Mouse (Mus musculus) myocyte (in vitro differentiated cells): ENCODE results near the gene Taf10.

Source experiments
- CEBPB ChIP-seq: IDR thresholded peaks from 2 replicates; pipeline ENCODE4 v1.6.1; 2011; ENCODE audit warnings: mild to moderate bottlenecking, moderate library complexity; ENCODE audit not compliant: poor library complexity, insufficient read depth, severe bottlenecking
- POLR2A ChIP-seq: IDR thresholded peaks from one replicate; pipeline ENCODE4 v1.6.1; 2011; ENCODE audit warnings: low read depth, mild to moderate bottlenecking, control low read depth, moderate library complexity; ENCODE audit not compliant: insufficient read length
- REST ChIP-seq: IDR thresholded peaks from one replicate; pipeline ENCODE4 v1.6.1; 2011; ENCODE audit warnings: mild to moderate bottlenecking, control low read depth, moderate library complexity; ENCODE audit not compliant: insufficient read depth, insufficient read length
- USF1 ChIP-seq: IDR thresholded peaks from one replicate; pipeline ENCODE4 v1.6.1; 2011; ENCODE audit warnings: low read depth, mild to moderate bottlenecking, control low read depth, moderate library complexity

DNA sequence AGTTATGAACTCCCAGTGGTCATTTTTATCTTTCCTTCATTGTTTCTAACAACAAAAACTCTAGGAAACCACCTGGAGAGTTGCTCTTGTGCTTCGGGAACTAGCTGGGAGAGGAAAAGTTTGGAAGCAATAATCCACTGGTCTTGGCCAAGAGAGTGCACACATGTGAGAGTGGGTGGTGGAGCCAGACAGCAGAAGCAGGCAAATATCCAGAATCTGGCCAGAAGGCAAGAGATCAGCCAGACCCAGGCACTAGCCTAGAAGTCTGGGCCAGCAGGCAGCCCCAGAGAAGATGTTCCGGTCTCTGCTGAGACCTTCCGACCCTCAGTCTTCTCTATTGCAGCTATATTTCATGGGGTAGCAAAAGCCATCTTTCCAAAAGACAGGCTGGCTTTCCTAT lies 25.8 kb upstream of the Taf10 start:
- TF ChIP-seq POLR2A (no peak), USF1 (no peak), REST (no peak), CEBPB (no peak)
